Mouse (Mus musculus) heart, adult 2 months (tissue): ENCODE data around the gene Kcnmb2.

Source experiments
- EP300 ChIP-seq: fragments of 200-500 bp; IDR thresholded peaks from 2 replicates; pipeline ENCODE4 v1.6.1; 2011; ENCODE audit warnings: low read depth, low read length, control low read depth; ENCODE audit not compliant: insufficient read depth
- POLR2A ChIP-seq: fragments of 200-500 bp; IDR thresholded peaks from 2 replicates; pipeline ENCODE4 v1.6.1; 2011; ENCODE audit warnings: mild to moderate bottlenecking, low read depth, low read length, control low read depth; ENCODE audit not compliant: insufficient read depth

DNA sequence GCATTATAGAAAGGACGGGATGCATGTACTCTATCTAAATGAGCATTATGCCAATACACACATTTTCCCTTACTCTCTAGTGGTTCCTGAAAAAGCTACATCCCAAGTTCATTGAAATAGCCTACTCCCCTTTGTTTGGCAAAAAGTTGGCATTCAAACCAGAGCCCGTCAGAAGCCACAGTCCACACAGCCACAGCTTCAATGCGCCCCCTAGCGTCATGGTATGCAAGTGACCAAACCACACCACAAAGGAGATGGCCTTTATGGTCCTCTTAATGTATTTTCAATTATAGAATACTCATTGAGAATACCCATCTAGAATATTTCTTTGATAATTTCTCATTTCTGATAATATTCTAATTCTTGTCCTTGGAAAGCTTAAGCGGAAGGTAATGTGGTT lies 286.2 kb downstream of the Kcnmb2 start:
- TF ChIP-seq POLR2A (no peak), EP300 (no peak)
